Mouse (Mus musculus): Measurements from ENCODE around the gene Tnrc6a. TPM values are rescaled to one million over a fixed set of nuclear protein-coding genes. Genes with fewer than 3 reads are reported as not detected.

Gene Tnrc6a
- polyA plus RNA-seq, 1 experiment from 2014 or later, result 39.0 TPM

GRCm38 (mm10) chr7:123117209-123117608 lies 6.5 kb upstream of the Tnrc6a start:
- H3K4me1 ChIP-seq (ENCODE audit: control insufficient read depth, insufficient read depth, low read length), result no peaks in the 10 kb centered on the region
- ATAC-seq, result peak; percentile 67
- WGBS, result 75% methylated on average over 4 of the region's 4 CpGs
- H3K27ac ChIP-seq (ENCODE audit: low read length), result no peak overlapping the region
- H3K36me3 ChIP-seq (ENCODE audit: control insufficient read depth, insufficient read depth, low read length), result no peaks in the 10 kb centered on the region
- H3K4me3 ChIP-seq (ENCODE audit: low read length), result no peak overlapping the region
- no peak overlapping the region for H3K9ac ChIP-seq (ENCODE audit: low read depth, low read length)
- no peaks in the 10 kb centered on the region for H3K9me3 ChIP-seq (ENCODE audit: control insufficient read depth, low read length)
- H3K27me3 ChIP-seq (replicated peaks; ENCODE audit: control insufficient read depth, insufficient read depth, low read length), result no peaks in the 10 kb centered on the region
- H3K4me2 ChIP-seq (ENCODE audit: low read depth, low read length), result no peak overlapping the region

GRCm38 (mm10) chr7:123120516-123120915 lies 3.2 kb upstream of the Tnrc6a start:
- WGBS, result 87% methylated on average over 7 of the region's 7 CpGs
- no peaks in the 10 kb centered on the region for H3K9me3 ChIP-seq (ENCODE audit: control insufficient read depth, low read length)
- no peak overlapping the region for H3K27ac ChIP-seq (ENCODE audit: low read length)

GRCm38 (mm10) chr7:123124299-123124716 lies 623 bp downstream of the Tnrc6a start:
- Histone ChIP-seq H3K36me3 (ENCODE audit: control insufficient read depth, insufficient read depth, low read length) (no peaks in the 10 kb centered on the region), H3K4me2 (ENCODE audit: low read depth, low read length) (peak overlapping the region; percentile 73), H3K27me3 (replicated peaks; ENCODE audit: control insufficient read depth, insufficient read depth, low read length) (no peaks in the 10 kb centered on the region), H3K9ac (ENCODE audit: low read depth, low read length) (peak overlapping the region; percentile 98), H3K9me3 (ENCODE audit: control insufficient read depth, low read length) (no peaks in the 10 kb centered on the region), H3K4me3 (ENCODE audit: low read length) (peak overlapping the region; percentile 96), H3K4me1 (ENCODE audit: control insufficient read depth, insufficient read depth, low read length) (peaks cover 11% of the 10 kb centered on the region), H3K27ac (ENCODE audit: low read length) (peak overlapping the region; percentile 97)
- WGBS, result under 1% methylated on average over 43 of the region's 45 CpGs
- peak; percentile 72 for ATAC-seq

More at GRCm38 (mm10) chr7:123120516-123120915, 3.2 kb upstream of the Tnrc6a start:
- H3K4me3 ChIP-seq (ENCODE audit: low read length), result no peak overlapping the region
- H3K27me3 ChIP-seq (replicated peaks; ENCODE audit: control insufficient read depth, insufficient read depth, low read length), result no peaks in the 10 kb centered on the region
- no peak for ATAC-seq
- H3K4me1 ChIP-seq (ENCODE audit: control insufficient read depth, insufficient read depth, low read length), result peaks cover 3% of the 10 kb centered on the region
- no peak overlapping the region for H3K9ac ChIP-seq (ENCODE audit: low read depth, low read length)
- no peaks in the 10 kb centered on the region for H3K36me3 ChIP-seq (ENCODE audit: control insufficient read depth, insufficient read depth, low read length)
- H3K4me2 ChIP-seq (ENCODE audit: low read depth, low read length), result no peak overlapping the region

- under 1% methylated on average over 16 of the region's 16 CpGs for WGBS
- no peaks in the 10 kb centered on the region for H3K36me3 ChIP-seq (ENCODE audit: control insufficient read depth, insufficient read depth, low read length)
- H3K27me3 ChIP-seq (replicated peaks; ENCODE audit: control insufficient read depth, insufficient read depth, low read length), result no peaks in the 10 kb centered on the region
- peak overlapping the region; percentile 96 for H3K4me3 ChIP-seq (ENCODE audit: low read length)
- H3K9ac ChIP-seq (ENCODE audit: low read depth, low read length), result peak overlapping the region; percentile 98
- peak overlapping the region; percentile 73 for H3K4me2 ChIP-seq (ENCODE audit: low read depth, low read length)
- H3K27ac ChIP-seq (ENCODE audit: low read length), result no peak overlapping the region
- peaks cover 11% of the 10 kb centered on the region for H3K4me1 ChIP-seq (ENCODE audit: control insufficient read depth, insufficient read depth, low read length)
- ATAC-seq, result no peak
- no peaks in the 10 kb centered on the region for H3K9me3 ChIP-seq (ENCODE audit: control insufficient read depth, low read length)
Measured at GRCm38 (mm10) chr7:123124735-123125181, 1.1 kb downstream of the Tnrc6a start.

- Histone ChIP-seq H3K9me3 (ENCODE audit: control insufficient read depth, low read length) (no peaks in the 10 kb centered on the region), H3K9ac (ENCODE audit: low read depth, low read length) (no peak overlapping the region), H3K4me2 (ENCODE audit: low read depth, low read length) (no peak overlapping the region), H3K4me1 (ENCODE audit: control insufficient read depth, insufficient read depth, low read length) (peaks cover 16% of the 10 kb centered on the region), H3K27ac (ENCODE audit: low read length) (no peak overlapping the region), H3K4me3 (ENCODE audit: low read length) (no peak overlapping the region), H3K27me3 (replicated peaks; ENCODE audit: control insufficient read depth, insufficient read depth, low read length) (no peaks in the 10 kb centered on the region), H3K36me3 (ENCODE audit: control insufficient read depth, insufficient read depth, low read length) (no peaks in the 10 kb centered on the region)
- WGBS, result 45% methylated on average over 4 of the region's 4 CpGs
- ATAC-seq, result no peak
Measured at GRCm38 (mm10) chr7:123126056-123126455, 2.4 kb downstream of the Tnrc6a start.

GRCm38 (mm10) chr7:123127301-123127700 lies 3.6 kb downstream of the Tnrc6a start:
- Histone ChIP-seq H3K27me3 (replicated peaks; ENCODE audit: control insufficient read depth, insufficient read depth, low read length) (no peaks in the 10 kb centered on the region), H3K4me3 (ENCODE audit: low read length) (no peak overlapping the region), H3K4me2 (ENCODE audit: low read depth, low read length) (no peak overlapping the region), H3K36me3 (ENCODE audit: control insufficient read depth, insufficient read depth, low read length) (no peaks in the 10 kb centered on the region), H3K9ac (ENCODE audit: low read depth, low read length) (no peak overlapping the region), H3K9me3 (ENCODE audit: control insufficient read depth, low read length) (no peaks in the 10 kb centered on the region), H3K27ac (ENCODE audit: low read length) (no peak overlapping the region), H3K4me1 (ENCODE audit: control insufficient read depth, insufficient read depth, low read length) (peaks cover 16% of the 10 kb centered on the region)
- no peak for ATAC-seq
- 62% methylated on average over 1 of the region's 1 CpGs for WGBS

GRCm38 (mm10) chr7:123127981-123128380 lies 4.3 kb downstream of the Tnrc6a start:
- no peaks in the 10 kb centered on the region for H3K27me3 ChIP-seq (replicated peaks; ENCODE audit: control insufficient read depth, insufficient read depth, low read length)
- H3K36me3 ChIP-seq (ENCODE audit: control insufficient read depth, insufficient read depth, low read length), result no peaks in the 10 kb centered on the region
- no peak for ATAC-seq
- H3K4me2 ChIP-seq (ENCODE audit: low read depth, low read length), result no peak overlapping the region
- no peak overlapping the region for H3K4me3 ChIP-seq (ENCODE audit: low read length)
- no peak overlapping the region for H3K9ac ChIP-seq (ENCODE audit: low read depth, low read length)
- H3K27ac ChIP-seq (ENCODE audit: low read length), result no peak overlapping the region
- H3K9me3 ChIP-seq (ENCODE audit: control insufficient read depth, low read length), result no peaks in the 10 kb centered on the region
- 13% methylated on average over 1 of the region's 1 CpGs for WGBS
- H3K4me1 ChIP-seq (ENCODE audit: control insufficient read depth, insufficient read depth, low read length), result peaks cover 16% of the 10 kb centered on the region

- no peak overlapping the region for H3K4me2 ChIP-seq (ENCODE audit: low read depth, low read length)
- no peaks in the 10 kb centered on the region for H3K9me3 ChIP-seq (ENCODE audit: control insufficient read depth, low read length)
- H3K27ac ChIP-seq (ENCODE audit: low read length), result no peak overlapping the region
- H3K36me3 ChIP-seq (ENCODE audit: control insufficient read depth, insufficient read depth, low read length), result no peaks in the 10 kb centered on the region
- WGBS, result 57% methylated on average over 2 of the region's 2 CpGs
- no peak for ATAC-seq
- no peak overlapping the region for H3K9ac ChIP-seq (ENCODE audit: low read depth, low read length)
- H3K4me3 ChIP-seq (ENCODE audit: low read length), result no peak overlapping the region
- H3K27me3 ChIP-seq (replicated peaks; ENCODE audit: control insufficient read depth, insufficient read depth, low read length), result no peaks in the 10 kb centered on the region
- H3K4me1 ChIP-seq (ENCODE audit: control insufficient read depth, insufficient read depth, low read length), result peaks cover 19% of the 10 kb centered on the region
Measured at GRCm38 (mm10) chr7:123129061-123129460, 5.4 kb downstream of the Tnrc6a start.

GRCm38 (mm10) chr7:123130198-123130597 lies 6.5 kb downstream of the Tnrc6a start:
- 41% methylated on average over 2 of the region's 2 CpGs for WGBS
- Histone ChIP-seq H3K27me3 (replicated peaks; ENCODE audit: control insufficient read depth, insufficient read depth, low read length) (no peaks in the 10 kb centered on the region), H3K4me1 (ENCODE audit: control insufficient read depth, insufficient read depth, low read length) (peaks cover 16% of the 10 kb centered on the region), H3K36me3 (ENCODE audit: control insufficient read depth, insufficient read depth, low read length) (no peaks in the 10 kb centered on the region), H3K27ac (ENCODE audit: low read length) (no peak overlapping the region), H3K4me3 (ENCODE audit: low read length) (no peak overlapping the region), H3K9ac (ENCODE audit: low read depth, low read length) (no peak overlapping the region), H3K9me3 (ENCODE audit: control insufficient read depth, low read length) (no peaks in the 10 kb centered on the region), H3K4me2 (ENCODE audit: low read depth, low read length) (no peak overlapping the region)
- no peak for ATAC-seq

- Histone ChIP-seq H3K4me2 (ENCODE audit: low read depth, low read length) (no peak overlapping the region), H3K4me1 (ENCODE audit: control insufficient read depth, insufficient read depth, low read length) (peaks cover 16% of the 10 kb centered on the region), H3K27me3 (replicated peaks; ENCODE audit: control insufficient read depth, insufficient read depth, low read length) (no peaks in the 10 kb centered on the region), H3K27ac (ENCODE audit: low read length) (no peak overlapping the region), H3K4me3 (ENCODE audit: low read length) (no peak overlapping the region), H3K9me3 (ENCODE audit: control insufficient read depth, low read length) (no peaks in the 10 kb centered on the region), H3K36me3 (ENCODE audit: control insufficient read depth, insufficient read depth, low read length) (no peaks in the 10 kb centered on the region), H3K9ac (ENCODE audit: low read depth, low read length) (no peak overlapping the region)
- ATAC-seq, result no peak
- WGBS, result 81% methylated on average over 2 of the region's 2 CpGs
Measured at GRCm38 (mm10) chr7:123132401-123132800, 8.7 kb downstream of the Tnrc6a start.
